Mouse (Mus musculus): Measurements from ENCODE around the gene Tomm70a. TPM values are rescaled to one million over a fixed set of nuclear protein-coding genes. Genes with fewer than 3 reads are reported as not detected.

Tomm70a gene
- polyA plus RNA-seq, 1 experiment = 20.3 TPM

GRCm38 (mm10) chr16:57132326-57132725 lies 10.8 kb downstream of the Tomm70a start:
- H3K4me3 ChIP-seq (ENCODE audit: insufficient read depth, low read length) = no peak overlapping the region
- TF ChIP-seq POLR2A (IDR thresholded peaks at IDR 0.05; ENCODE audit: borderline replicate concordance, low read depth, low read length) (no peak), CTCF (IDR thresholded peaks at IDR 0.05; ENCODE audit: low read depth, low read length) (no peak)

GRCm38 (mm10) chr16:57133611-57134010 lies 12.1 kb downstream of the Tomm70a start:
- TF ChIP-seq CTCF (IDR thresholded peaks at IDR 0.05; ENCODE audit: low read depth, low read length) = no peak
- TF ChIP-seq POLR2A (IDR thresholded peaks at IDR 0.05; ENCODE audit: borderline replicate concordance, low read depth, low read length) = no peak
- H3K27ac ChIP-seq (ENCODE audit: insufficient read depth, low read depth, low read length) = no peak overlapping the region
- H3K4me3 ChIP-seq (ENCODE audit: insufficient read depth, low read length) = no peak overlapping the region
- H3K4me1 ChIP-seq (ENCODE audit: control insufficient read depth, insufficient read depth, low read length) = peaks cover 10% of the 10 kb centered on the region

More at GRCm38 (mm10) chr16:57132326-57132725, 10.8 kb downstream of the Tomm70a start:
- H3K27ac ChIP-seq (ENCODE audit: insufficient read depth, low read depth, low read length) = no peak overlapping the region
- H3K4me1 ChIP-seq (ENCODE audit: control insufficient read depth, insufficient read depth, low read length) = peaks cover 10% of the 10 kb centered on the region

GRCm38 (mm10) chr16:57144741-57145140 lies 23.2 kb downstream of the Tomm70a start:
- Histone ChIP-seq H3K27ac (ENCODE audit: insufficient read depth, low read depth, low read length) (no peak overlapping the region), H3K4me3 (ENCODE audit: insufficient read depth, low read length) (no peak overlapping the region), H3K4me1 (ENCODE audit: control insufficient read depth, insufficient read depth, low read length) (no peaks in the 10 kb centered on the region)
- TF ChIP-seq POLR2A (IDR thresholded peaks at IDR 0.05; ENCODE audit: borderline replicate concordance, low read depth, low read length) (no peak), CTCF (IDR thresholded peaks at IDR 0.05; ENCODE audit: low read depth, low read length) (no peak)

- Histone ChIP-seq H3K4me1 (ENCODE audit: control insufficient read depth, insufficient read depth, low read length) (no peaks in the 10 kb centered on the region), H3K4me3 (ENCODE audit: insufficient read depth, low read length) (no peak overlapping the region), H3K27ac (ENCODE audit: insufficient read depth, low read depth, low read length) (no peak overlapping the region)
- TF ChIP-seq CTCF (IDR thresholded peaks at IDR 0.05; ENCODE audit: low read depth, low read length) = no peak
- TF ChIP-seq POLR2A (IDR thresholded peaks at IDR 0.05; ENCODE audit: borderline replicate concordance, low read depth, low read length) = no peak
These were observed 29.9 kb downstream of the Tomm70a start for GRCm38 (mm10) chr16:57151437-57151836.

GRCm38 (mm10) chr16:57155899-57156298 lies 34.4 kb downstream of the Tomm70a start:
- no peaks in the 10 kb centered on the region for H3K4me1 ChIP-seq (ENCODE audit: control insufficient read depth, insufficient read depth, low read length)
- H3K4me3 ChIP-seq (ENCODE audit: insufficient read depth, low read length) = no peak overlapping the region
- no peak overlapping the region for H3K27ac ChIP-seq (ENCODE audit: insufficient read depth, low read depth, low read length)
- TF ChIP-seq CTCF (IDR thresholded peaks at IDR 0.05; ENCODE audit: low read depth, low read length) (no peak), POLR2A (IDR thresholded peaks at IDR 0.05; ENCODE audit: borderline replicate concordance, low read depth, low read length) (no peak)

GRCm38 (mm10) chr16:57157076-57157475 lies 35.6 kb downstream of the Tomm70a start:
- no peak for TF ChIP-seq CTCF (IDR thresholded peaks at IDR 0.05; ENCODE audit: low read depth, low read length)
- no peak for TF ChIP-seq POLR2A (IDR thresholded peaks at IDR 0.05; ENCODE audit: borderline replicate concordance, low read depth, low read length)
- Histone ChIP-seq H3K27ac (ENCODE audit: insufficient read depth, low read depth, low read length) (no peak overlapping the region), H3K4me1 (ENCODE audit: control insufficient read depth, insufficient read depth, low read length) (no peaks in the 10 kb centered on the region), H3K4me3 (ENCODE audit: insufficient read depth, low read length) (no peak overlapping the region)

GRCm38 (mm10) chr16:57157728-57158127 lies 36.2 kb downstream of the Tomm70a start:
- no peak overlapping the region for H3K4me3 ChIP-seq (ENCODE audit: insufficient read depth, low read length)
- TF ChIP-seq CTCF (IDR thresholded peaks at IDR 0.05; ENCODE audit: low read depth, low read length) (no peak), POLR2A (IDR thresholded peaks at IDR 0.05; ENCODE audit: borderline replicate concordance, low read depth, low read length) (no peak)

GRCm38 (mm10) chr16:57159835-57160234 lies 38.3 kb downstream of the Tomm70a start:
- TF ChIP-seq POLR2A (IDR thresholded peaks at IDR 0.05; ENCODE audit: borderline replicate concordance, low read depth, low read length) = no peak
- no peak for TF ChIP-seq CTCF (IDR thresholded peaks at IDR 0.05; ENCODE audit: low read depth, low read length)
- Histone ChIP-seq H3K4me1 (ENCODE audit: control insufficient read depth, insufficient read depth, low read length) (peaks cover 11% of the 10 kb centered on the region), H3K4me3 (ENCODE audit: insufficient read depth, low read length) (no peak overlapping the region), H3K27ac (ENCODE audit: insufficient read depth, low read depth, low read length) (no peak overlapping the region)

More at GRCm38 (mm10) chr16:57157728-57158127, 36.2 kb downstream of the Tomm70a start:
- no peak overlapping the region for H3K27ac ChIP-seq (ENCODE audit: insufficient read depth, low read depth, low read length)
- H3K4me1 ChIP-seq (ENCODE audit: control insufficient read depth, insufficient read depth, low read length) = 0 out of 2 replicates have a peak, but pooled peaks cover 2% of the 10 kb centered on the region

- H3K27ac ChIP-seq (ENCODE audit: insufficient read depth, low read depth, low read length) = no peak overlapping the region
- no peak overlapping the region for H3K4me3 ChIP-seq (ENCODE audit: insufficient read depth, low read length)
- TF ChIP-seq CTCF (IDR thresholded peaks at IDR 0.05; ENCODE audit: low read depth, low read length) (no peak), POLR2A (IDR thresholded peaks at IDR 0.05; ENCODE audit: borderline replicate concordance, low read depth, low read length) (no peak)
- H3K4me1 ChIP-seq (ENCODE audit: control insufficient read depth, insufficient read depth, low read length) = peaks cover 16% of the 10 kb centered on the region
These were observed 41.3 kb downstream of the Tomm70a start for GRCm38 (mm10) chr16:57162841-57163240.

- Histone ChIP-seq H3K4me3 (ENCODE audit: insufficient read depth, low read length) (no peak overlapping the region), H3K27ac (ENCODE audit: insufficient read depth, low read depth, low read length) (no peak overlapping the region), H3K4me1 (ENCODE audit: control insufficient read depth, insufficient read depth, low read length) (peaks cover 16% of the 10 kb centered on the region)
- TF ChIP-seq CTCF (IDR thresholded peaks at IDR 0.05; ENCODE audit: low read depth, low read length) (no peak), POLR2A (IDR thresholded peaks at IDR 0.05; ENCODE audit: borderline replicate concordance, low read depth, low read length) (no peak)
These were observed 42.2 kb downstream of the Tomm70a start for GRCm38 (mm10) chr16:57163694-57164093.

GRCm38 (mm10) chr16:57165157-57165556 lies 43.7 kb downstream of the Tomm70a start:
- no peak overlapping the region for H3K27ac ChIP-seq (ENCODE audit: insufficient read depth, low read depth, low read length)
- no peak for TF ChIP-seq POLR2A (IDR thresholded peaks at IDR 0.05; ENCODE audit: borderline replicate concordance, low read depth, low read length)
- TF ChIP-seq CTCF (IDR thresholded peaks at IDR 0.05; ENCODE audit: low read depth, low read length) = no peak
- peaks cover 16% of the 10 kb centered on the region for H3K4me1 ChIP-seq (ENCODE audit: control insufficient read depth, insufficient read depth, low read length)
- H3K4me3 ChIP-seq (ENCODE audit: insufficient read depth, low read length) = no peak overlapping the region

Measured in bone marrow macrophage, adult 2 months (primary cell).